Comparison of ENCODE assay signal across 22 mouse cellular contexts in the genomic region with DNA sequence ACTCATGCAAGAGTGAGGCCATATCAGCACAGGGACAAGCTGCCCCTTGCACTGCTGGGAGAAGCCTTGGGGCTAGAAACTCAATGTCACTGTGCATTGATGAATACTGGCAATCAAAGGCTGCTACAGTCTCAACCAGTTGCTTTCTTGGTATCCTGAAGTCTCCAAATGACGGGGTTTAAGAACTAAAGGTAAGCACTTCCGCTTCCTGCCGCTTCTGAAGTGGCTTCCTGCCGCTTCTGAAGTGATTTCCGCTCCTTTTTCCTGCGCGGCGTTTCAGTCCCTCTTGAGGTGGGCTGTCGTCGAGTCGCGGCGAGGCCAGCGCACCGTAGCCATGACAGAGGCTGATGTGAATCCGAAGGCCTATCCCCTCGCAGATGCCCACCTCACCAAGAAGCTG. TPM values are rescaled to one million over a fixed set of nuclear protein-coding genes. Genes with fewer than 3 reads are reported as not detected.
DNase-seq lines count a peak whose midpoint lies in the region; ATAC-seq and TF ChIP-seq lines count a peak whose summit lies in the region.
"Had no signal": no experiment of that assay in that cellular context is flagged by ENCODE, and none has a peak within 500 bp of the region (broad histone marks: within the 10 kb centered on the region; RNA-seq: fewer than 3 reads in every experiment).

No protein-coding gene starts in this region.

- peak; percentile 36 for ATAC-seq in activated CD4-positive, CD25-positive, alpha-beta regulatory T cell, adult 4 months
- ATAC-seq: forebrain, embryonic 16.5 days; lung, postnatal 0 days had no signal

- peak; percentile 6 to 40 for DNase-seq in spleen, postnatal 4 days (ENCODE audit: low spot score in 2 of 2)
- no peak for DNase-seq in spleen, adult 12 weeks (ENCODE audit: low spot score)
- peak; percentile 63 for DNase-seq in thymus, postnatal 0 days (ENCODE audit: low spot score)
- DNase-seq in layer of hippocampus, adult 2 months (ENCODE audit: low spot score in 2 of 2) = no peak
- no peak for DNase-seq in kidney, postnatal 10 days
- no peak for DNase-seq in gastrocnemius, postnatal 10 days
- DNase-seq: adrenal gland, postnatal 36 days; cerebellum, postnatal 10 days; gastrocnemius, postnatal 36 days; kidney, adult 11 months; left cerebral cortex, postnatal 4 days had no signal

- no peak for TF ChIP-seq CTCF in layer of hippocampus, adult 2 months (conservative IDR thresholded peaks at IDR 0.05)

- no peak overlapping the region for H3K27ac ChIP-seq in layer of hippocampus, adult 2 months
- H3K27ac ChIP-seq: forebrain, embryonic 10.5 days; hindbrain, embryonic 15.5 days; kidney, embryonic 15.5 days; limb, embryonic 15.5 days; liver, embryonic 15.5 days; macrophage; neural tube, embryonic 15.5 days; stomach, postnatal 0 days had no signal

- H3K4me3 ChIP-seq in layer of hippocampus, adult 2 months = no peak overlapping the region
- H3K4me3 ChIP-seq: forebrain, embryonic 10.5 days; hindbrain, embryonic 15.5 days; kidney, embryonic 15.5 days; limb, embryonic 15.5 days; liver, embryonic 15.5 days; neural tube, embryonic 15.5 days had no signal

RNA-seq across cellular contexts. Expression of a gene that starts 30.4 kb away (rescaled TPM):
- 100 to 1,000 TPM; 228 to 261 TPM for polyA plus RNA-seq in activated CD4-positive, CD25-positive, alpha-beta regulatory T cell, adult 4 months (2017; shearing (Covaris generic))
- polyA plus RNA-seq in thymus, postnatal 0 days (2015; fragmentation: Nextera tagmentation; extraction: Ambion mirVana) = 130 and 153 TPM in 2 replicates
- 10 to 100 TPM; 94.1 to 94.4 TPM for total RNA-seq in layer of hippocampus, adult 2 months (2021)
- 10 to 100 TPM; 57.9 to 62.4 TPM for total RNA-seq in gastrocnemius, postnatal 10 days (2021)

RNA-seq across cellular contexts. Expression of a gene that starts 45.0 kb away (rescaled TPM):
- 100 to 1,000 TPM; 137 to 142 TPM for polyA plus RNA-seq in activated CD4-positive, CD25-positive, alpha-beta regulatory T cell, adult 4 months (2017; shearing (Covaris generic))
- 158 and 160 TPM in 2 replicates for polyA plus RNA-seq in thymus, postnatal 0 days (2015; fragmentation: Nextera tagmentation; extraction: Ambion mirVana)
- 10 to 100 TPM; 38.4 to 39.6 TPM for total RNA-seq in layer of hippocampus, adult 2 months (2021)
- 10 to 100 TPM; 20.9 to 24.2 TPM for total RNA-seq in gastrocnemius, postnatal 10 days (2021)

RNA-seq across cellular contexts. Expression of a gene that starts 45.2 kb away (rescaled TPM):
- polyA plus RNA-seq in activated CD4-positive, CD25-positive, alpha-beta regulatory T cell, adult 4 months (2017; shearing (Covaris generic)) = 10 to 100 TPM; 25.2 to 29.1 TPM
- 68.6 and 69.0 TPM in 2 replicates for polyA plus RNA-seq in thymus, postnatal 0 days (2015; fragmentation: Nextera tagmentation; extraction: Ambion mirVana)
- total RNA-seq in layer of hippocampus, adult 2 months (2021) = 10 to 100 TPM; 10.2 to 13.7 TPM
- 10 to 100 TPM; 12.9 to 14.1 TPM for total RNA-seq in gastrocnemius, postnatal 10 days (2021)

Comparison
In these comparisons a context has a peak if more than half of its experiments do, and no peak if none do; other contexts are left out.
1. DNase-seq: peak in spleen, postnatal 4 days (2 of 2) and thymus, postnatal 0 days (single experiment); none in spleen, adult 12 weeks (single experiment), layer of hippocampus, adult 2 months (0 of 2), kidney, postnatal 10 days (single experiment) and gastrocnemius, postnatal 10 days (single experiment).